Mouse (Mus musculus) heart, adult 8-10 months (tissue): ENCODE results near the gene Lpcat1. TPM values are rescaled to one million over a fixed set of nuclear protein-coding genes. Genes with fewer than 3 reads are reported as not detected.

ENCODE experiments used
- DNase-seq: peaks from one replicate; pipeline ENCODE4 v3.0.0; 2022; ENCODE audit warnings: low spot score
- total RNA-seq, 4 experiments: library from RNA; stranded (reverse); gene quantifications; 2 replicates each; pipeline ENCODE4 v1.2.4; 2022

Gene Lpcat1
- total RNA-seq: 1 to 10 TPM; 6.8 to 9.6 (median 7.5) TPM

DNA sequence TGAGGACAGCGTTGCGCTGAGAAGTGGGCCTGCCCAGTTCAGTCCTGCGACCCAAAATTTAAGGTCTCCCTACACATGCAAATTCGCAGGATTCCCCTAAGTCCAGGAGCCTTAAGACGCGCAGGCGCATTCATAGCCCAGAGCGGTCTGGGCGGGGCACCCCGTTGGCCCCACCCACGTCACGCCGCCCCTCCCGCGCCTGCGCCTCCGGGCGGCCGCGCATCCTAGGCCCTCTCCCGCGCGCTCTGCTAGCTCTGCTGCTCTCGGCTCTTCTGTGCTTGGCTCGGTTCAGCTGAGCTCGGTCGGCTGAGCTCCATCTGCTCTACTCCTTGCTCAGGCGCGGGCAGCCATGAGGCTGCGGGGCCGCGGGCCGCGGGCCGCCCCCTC, at the start of gene Lpcat1:
Gene Lpcat1 (plus strand): TSS at position 164 of the 387 bp plus-strand sequence.
- DNase-seq: peak; percentile 77

GRCm38 (mm10) chr13:73417478-73418220, 49.3 kb upstream of the Lpcat1 start:
- no peak for DNase-seq

DNA sequence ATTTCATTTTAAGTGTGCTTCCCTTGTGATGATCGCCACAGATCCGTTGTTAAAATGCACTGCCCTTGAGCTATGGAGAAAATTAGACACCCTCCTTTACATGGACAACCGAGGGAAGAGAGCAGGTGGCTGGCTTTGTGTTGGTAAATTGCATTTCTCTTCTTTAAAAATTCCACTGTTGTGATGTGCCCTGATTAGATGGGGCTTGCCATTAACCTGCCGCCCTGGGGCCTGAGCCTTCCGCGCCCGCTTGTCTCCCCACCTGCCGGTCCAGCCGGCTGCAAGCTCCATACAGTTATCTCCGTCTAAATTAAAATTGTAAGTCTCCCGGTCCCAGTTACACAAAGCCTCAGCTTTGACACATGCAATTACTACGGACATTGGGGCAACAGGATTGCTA, 48.7 kb upstream of the Lpcat1 start:
- DNase-seq: no peak

GRCm38 (mm10) chr13:73419244-73419643, 47.8 kb upstream of the Lpcat1 start:
- no peak for DNase-seq

- DNase-seq: no peak
Observed at GRCm38 (mm10) chr13:73423043-73423442, 44.0 kb upstream of the Lpcat1 start.

DNA sequence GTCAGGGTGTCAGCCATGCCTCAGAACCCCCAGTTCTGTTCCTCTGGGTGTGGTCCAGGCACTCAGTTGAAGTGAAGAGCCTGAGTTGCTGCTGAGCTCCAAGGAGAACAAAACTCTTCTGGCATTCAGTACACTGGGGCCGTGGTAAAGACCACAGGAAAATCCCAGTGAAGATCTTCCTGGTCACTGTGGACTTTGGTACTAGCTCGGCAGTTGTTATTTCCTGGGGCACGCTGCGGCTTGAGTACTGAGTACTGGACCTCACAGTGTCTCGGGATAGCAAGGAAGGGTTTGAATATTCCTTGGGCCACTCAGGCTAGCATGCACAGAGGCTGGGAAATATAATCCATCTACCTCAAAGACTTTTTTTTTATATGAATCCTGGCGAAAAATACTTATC, 42.0 kb upstream of the Lpcat1 start:
- DNase-seq: no peak

- peak; percentile 58 for DNase-seq
Observed at GRCm38 (mm10) chr13:73425839-73426490, 41.0 kb upstream of the Lpcat1 start.

- no peak for DNase-seq
Observed at GRCm38 (mm10) chr13:73426587-73426986, 40.4 kb upstream of the Lpcat1 start.

DNA sequence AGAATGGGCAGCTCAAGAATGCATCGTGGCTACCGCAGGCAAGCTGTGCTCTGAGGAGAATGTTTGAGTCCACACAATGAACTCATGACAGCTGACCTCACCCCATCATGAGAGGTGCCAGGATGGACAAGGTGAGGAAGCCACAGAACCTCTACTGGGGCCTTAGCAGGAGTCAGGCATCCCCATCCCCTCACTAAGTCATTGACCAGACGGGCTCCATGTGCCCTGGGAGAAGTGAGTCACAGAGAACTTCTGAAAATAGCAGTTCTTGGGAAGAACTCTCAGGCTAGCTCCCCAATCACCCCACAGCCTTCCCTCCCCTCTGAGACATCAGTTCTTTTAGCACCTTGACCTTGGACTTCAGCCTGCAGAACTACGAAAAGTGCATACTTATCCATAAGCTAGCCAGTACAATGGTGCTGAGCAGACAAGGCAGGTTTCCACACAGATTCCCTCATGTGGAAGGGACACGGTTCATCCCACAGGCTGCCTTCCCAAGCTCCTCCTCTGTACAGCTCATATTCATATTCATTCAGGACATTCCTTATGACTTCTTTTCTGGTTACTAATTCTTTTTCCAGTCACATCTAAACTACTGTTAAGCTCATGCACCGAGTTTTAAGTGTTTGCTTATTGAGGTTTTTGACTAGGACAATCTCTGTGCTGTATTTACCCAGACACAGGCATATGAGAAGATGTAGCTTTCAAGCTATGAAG, 37.2 kb upstream of the Lpcat1 start:
- DNase-seq: no peak

DNA sequence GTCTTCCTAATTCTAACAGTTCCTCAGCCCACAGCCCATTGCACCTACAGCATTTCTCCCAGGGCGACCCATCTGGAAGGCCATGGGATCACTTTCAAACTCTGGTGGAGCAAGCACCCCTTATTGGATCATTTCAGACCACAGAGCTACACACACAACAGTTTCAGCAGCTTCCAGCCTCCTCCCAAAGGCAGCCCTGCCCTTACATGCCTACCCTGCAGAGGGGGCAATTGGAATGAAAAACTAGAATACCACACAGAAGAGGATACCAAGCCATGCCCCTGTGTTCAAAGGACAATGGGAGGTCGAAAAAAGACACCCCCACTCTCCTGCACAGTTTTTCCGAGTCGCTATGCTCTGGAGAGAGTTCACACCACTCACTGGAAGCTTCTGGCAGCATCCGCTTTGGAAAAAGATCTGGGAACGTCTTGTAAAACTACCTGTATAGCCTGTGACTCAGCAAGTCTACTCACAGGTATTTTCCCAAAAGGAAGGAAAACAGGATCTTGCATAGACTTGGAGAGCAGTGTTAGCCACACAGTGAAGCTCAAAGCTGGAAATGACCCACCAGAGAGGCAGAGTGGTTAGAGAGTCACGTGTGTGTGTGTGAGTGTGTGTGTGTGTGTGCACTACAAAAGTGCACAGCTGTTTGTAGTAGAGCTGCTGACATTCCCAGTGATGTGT, 34.4 kb upstream of the Lpcat1 start:
- DNase-seq: no peak

GRCm38 (mm10) chr13:73433681-73434535, 33.1 kb upstream of the Lpcat1 start:
- no peak for DNase-seq

- DNase-seq: no peak
Observed at GRCm38 (mm10) chr13:73434687-73435086, 32.3 kb upstream of the Lpcat1 start.

- no peak for DNase-seq
Observed at GRCm38 (mm10) chr13:73435662-73436061, 31.3 kb upstream of the Lpcat1 start.

- DNase-seq: no peak
Observed at GRCm38 (mm10) chr13:73439057-73439456, 27.9 kb upstream of the Lpcat1 start.

DNA sequence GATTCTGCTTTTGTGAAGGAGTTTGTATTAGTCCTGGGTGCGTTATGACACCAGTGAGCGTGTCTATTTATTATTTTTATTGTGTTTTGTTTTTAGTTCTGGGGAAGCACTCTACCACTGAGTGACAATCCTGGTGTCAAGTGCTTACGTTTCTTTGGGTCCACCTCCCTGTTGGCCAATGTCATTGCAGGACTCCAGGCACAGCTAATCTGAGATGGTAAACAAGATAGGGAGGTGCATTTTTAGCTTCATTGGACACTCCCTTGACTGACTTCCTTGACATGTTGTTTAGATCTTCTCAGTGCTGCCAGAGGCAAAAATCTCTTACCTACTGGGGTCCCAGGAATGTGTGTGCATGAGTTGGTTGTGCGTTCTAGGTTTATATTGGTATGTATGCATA, 26.0 kb upstream of the Lpcat1 start:
- peak; percentile 51 for DNase-seq

- DNase-seq: no peak
Observed at GRCm38 (mm10) chr13:73441686-73442085, 25.3 kb upstream of the Lpcat1 start.

- peak; percentile 56 for DNase-seq
Observed at GRCm38 (mm10) chr13:73442431-73442830, 24.6 kb upstream of the Lpcat1 start.

DNA sequence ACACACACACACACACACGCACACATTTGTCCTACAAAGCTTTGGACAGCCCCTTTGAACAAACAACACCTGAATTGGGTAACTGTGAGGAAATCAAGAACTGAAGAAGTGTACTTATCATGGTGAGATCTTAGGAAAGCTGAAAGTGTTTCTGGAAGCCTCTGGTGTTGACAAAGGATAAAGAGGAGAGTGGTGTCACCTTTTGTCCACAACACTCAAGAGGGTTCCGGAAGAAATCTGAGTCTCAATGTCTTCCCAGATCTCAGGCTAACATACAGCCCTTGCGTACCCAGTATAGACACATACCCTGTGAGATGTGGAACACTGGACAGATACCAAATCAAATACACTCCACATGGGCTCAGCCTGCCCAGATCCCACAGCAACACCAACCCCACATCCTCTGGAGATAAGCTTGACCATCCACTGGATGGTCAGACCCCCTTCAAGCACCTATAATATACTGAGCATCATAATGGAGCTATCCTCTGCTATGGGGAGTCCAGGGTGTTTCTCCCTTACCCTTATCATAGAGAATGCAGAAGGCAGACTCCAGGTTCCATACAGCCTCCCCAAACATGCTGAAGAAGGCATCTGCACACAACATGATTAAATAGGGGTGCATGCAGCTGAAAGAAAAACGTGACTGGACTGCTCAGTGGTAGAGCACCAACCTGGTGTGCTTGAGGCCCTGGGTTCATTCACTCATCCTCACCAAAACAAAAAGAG, 23.7 kb upstream of the Lpcat1 start:
- no peak for DNase-seq

DNA sequence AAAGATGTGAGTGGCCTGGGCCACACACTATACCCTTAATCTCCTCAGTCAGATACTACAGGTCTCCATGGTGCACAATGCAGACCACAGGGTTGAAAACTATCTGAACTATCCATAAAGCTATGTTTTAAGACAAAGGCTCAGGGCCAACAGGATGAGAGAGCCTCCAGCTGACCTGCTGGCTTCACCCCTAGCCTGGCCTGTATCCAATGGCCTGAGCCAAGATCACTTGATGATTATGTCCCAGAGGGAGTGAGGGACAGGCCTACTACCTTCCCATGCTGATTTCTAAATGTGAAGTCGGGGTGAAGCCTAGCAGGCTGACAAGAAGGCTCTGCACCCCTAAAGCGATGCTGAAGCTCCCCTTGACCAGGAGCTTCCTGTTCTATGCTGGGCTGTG, 21.9 kb upstream of the Lpcat1 start:
- peak; percentile 73 for DNase-seq

DNA sequence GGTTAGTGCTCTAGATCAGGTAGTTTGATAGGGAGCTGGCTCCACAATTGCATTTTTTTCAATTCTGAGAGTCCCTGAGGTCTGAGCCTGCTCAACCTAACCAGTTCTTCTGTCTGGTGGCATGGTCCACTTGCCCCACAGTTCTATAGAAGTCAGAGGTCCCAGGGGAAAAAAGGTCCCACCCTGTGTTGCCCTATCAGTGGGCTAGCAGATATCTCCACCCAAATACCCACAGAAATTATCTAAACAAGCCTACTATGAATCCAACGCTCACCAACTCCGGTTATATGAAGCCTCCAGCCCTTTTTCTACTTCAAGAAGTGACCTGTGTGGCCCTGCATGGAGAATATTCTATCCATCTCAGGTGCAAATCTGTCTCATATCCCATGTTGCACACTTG, 20.9 kb upstream of the Lpcat1 start:
- no peak for DNase-seq
